Mouse (Mus musculus): Measurements from ENCODE around the gene Pld2.
"Not testable (repeated sequence)": the region's sequence is repeated elsewhere in the genome, so short reads cannot be mapped to it uniquely, and the experiment has no call there.

Pld2 gene

DNA sequence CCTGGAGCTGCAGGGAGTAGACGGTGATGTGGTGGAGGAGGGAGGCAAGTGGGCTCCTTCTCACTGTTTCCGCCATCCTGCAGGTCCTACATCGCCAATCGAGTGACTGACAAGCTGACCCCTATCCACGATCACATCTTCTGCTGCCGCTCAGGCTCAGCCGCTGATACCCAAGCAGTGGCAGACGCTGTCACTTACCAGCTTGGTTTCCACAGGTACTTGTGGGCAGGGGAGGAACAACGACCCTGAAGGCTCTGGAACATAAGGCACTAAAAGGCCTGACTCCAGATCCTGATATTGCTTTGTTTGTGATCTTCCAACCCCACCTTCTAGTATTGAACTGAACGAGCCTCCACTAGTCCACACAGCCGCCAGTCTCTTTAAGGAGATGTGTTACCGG is 13.7 kb upstream of the Pld2 start:
- no peak for DNase-seq

DNA sequence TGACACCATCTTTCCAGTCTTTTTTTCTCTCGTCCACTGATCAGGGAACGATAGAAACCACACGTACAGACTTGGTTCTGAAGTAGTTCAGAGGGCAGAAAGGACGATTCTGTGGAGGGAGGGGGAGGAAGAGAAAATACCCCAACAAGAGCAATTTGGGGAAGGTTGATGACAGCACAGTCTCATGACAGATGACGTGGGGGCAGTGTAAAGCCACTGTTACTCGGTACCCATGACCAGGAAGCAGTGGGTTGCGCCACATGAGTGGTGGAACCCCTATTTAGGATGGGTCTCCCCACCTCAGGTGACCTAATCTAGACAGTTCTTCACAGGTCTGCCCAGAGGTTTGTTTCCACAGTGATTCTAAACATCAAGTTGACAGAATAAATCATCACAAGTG is 11.3 kb upstream of the Pld2 start:
- DNase-seq: no peak

DNA sequence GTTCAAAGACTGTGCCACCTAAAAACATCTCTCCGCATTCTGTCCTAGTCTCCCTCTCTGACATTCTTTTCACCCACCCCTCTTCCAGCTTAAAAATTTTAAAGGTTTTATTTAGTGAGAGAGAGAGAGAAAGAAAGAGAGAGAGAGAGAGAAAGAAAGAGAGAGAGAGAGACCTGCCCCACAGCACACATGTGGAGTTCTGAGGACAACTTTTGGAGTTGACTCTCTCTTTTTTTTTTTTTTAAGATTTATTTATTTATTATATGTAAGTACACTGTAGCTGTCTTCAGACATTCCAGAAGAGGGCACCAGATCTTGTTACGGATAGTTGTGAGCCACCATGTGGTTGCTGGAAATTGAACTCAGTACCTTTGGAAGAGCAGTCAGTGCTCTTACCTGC is 8.8 kb upstream of the Pld2 start:
- DNase-seq: not testable (repeated sequence)

DNA sequence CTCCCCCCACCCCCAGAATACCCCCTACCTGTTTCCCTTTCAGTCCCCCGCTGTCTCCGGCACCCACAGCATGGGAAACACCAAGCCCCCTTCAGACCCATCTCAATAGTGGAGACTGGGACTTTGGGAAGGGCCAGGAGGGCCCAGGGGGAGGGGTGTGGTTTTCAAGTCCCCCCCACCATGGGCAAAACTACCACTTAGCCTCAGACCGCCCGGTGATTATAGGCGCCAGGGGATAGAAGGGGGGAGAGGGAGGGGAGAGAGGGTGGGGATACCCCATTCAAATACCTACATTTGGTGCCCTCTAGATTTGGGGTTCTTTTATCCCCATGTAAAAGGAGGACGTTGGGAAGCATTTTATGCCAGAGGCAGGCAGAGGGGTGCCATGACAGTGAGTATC is 7.0 kb upstream of the Pld2 start, which contains the start of gene Gm40193:
Gene Gm40193, minus strand, starts transcription at position 101 of the 400 bp plus-strand sequence.
- no peak for DNase-seq

DNA sequence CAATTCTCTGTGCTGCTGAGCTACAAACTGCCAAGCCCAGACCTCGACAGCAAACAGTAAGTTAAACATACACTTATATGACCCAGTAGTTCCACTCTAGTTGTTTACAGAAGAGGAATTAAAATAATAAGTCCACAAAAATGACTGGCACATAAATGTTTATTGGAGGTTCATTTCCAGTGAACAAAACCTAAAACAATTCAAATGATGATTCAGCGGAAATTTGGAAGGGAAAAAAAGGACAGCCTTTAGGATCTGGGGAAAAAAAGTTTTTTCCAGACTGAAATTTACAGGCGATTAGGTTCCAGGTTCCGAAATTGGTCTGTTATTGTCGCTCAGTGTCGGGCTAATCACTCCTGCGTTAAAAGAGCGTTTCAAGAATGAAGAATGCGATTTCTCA is 441 bp upstream of the Pld2 start:
- DNase-seq: no peak

DNA sequence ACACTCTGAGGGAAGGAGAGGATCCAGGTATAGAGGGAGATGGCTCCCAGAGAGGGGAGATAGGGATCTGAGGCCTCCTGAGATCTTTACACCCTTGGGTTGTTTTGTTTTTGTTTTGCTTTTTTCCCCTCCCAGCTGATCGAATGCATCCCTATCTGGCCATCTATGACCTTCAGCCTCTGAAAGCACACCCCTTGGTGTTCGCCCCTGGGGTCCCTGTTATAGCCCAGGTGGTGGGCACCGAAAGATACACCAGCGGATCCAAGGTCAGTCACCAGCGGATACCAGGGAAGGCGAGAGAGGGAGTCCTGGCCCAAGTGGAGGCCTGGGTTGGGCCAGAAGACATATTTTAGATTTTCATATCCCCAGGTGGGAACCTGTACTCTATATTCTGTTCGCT is 1.1 kb downstream of the Pld2 start:
- no peak for DNase-seq

DNA sequence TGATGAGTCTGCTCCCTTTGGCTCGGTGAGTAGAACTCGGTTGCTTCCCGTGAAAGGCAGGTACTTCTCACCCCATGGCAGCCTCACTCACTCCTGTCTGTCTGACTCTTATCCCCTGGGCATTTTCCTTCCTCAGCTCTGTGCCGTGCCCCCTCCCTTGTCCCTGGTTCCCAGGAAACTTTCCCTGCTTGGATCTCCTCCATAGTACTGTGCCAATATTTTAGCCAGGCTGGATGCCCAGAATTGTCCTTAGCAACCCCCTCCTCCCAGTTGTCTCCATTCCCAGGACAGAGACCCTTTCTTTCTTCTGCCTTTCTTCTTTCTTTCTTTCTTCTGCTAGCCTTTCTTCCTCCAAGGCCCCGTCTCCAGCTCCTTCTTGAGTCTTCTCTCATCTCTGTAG is 1.6 kb downstream of the Pld2 start:
- DNase-seq: no peak

DNA sequence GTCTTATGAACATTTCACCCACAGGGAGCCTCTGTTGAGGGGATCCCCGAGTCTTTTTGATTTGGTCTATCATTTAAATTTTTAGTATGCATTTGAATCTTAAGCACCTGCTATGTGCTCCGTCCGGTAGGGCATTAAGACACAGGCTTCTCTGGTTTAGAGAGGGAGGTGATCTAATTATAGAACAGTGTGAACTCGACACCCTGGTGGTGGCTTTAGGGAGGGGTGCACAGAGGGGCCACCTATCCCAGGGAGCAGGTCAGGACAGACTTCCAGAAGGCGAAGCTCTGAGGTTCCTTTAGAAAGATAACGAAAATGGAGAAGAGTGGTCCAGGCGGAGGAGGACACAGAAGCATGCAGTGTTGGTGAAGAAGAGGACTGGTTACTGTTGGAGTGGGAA is 4.6 kb downstream of the Pld2 start:
- DNase-seq: no peak

DNA sequence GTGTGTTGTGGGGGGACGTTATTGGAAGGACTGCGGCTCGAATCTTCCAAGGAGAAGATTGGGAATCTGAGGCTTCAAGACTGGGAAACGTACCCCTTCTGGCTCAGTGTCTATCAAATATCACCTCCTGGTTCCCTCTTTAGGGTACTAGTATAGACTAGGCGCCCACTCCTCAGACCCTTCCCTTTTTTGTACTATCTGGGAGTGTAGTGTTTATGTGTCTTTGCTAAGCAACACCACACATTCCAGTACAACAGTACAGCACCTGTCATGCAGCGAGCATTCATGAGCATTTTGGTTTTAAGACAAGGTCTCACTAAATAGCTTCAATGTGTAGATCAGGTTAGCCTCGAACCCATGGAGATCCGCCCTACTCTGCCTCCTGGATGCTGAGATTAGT is 11.7 kb downstream of the Pld2 start:
- DNase-seq: no peak

DNA sequence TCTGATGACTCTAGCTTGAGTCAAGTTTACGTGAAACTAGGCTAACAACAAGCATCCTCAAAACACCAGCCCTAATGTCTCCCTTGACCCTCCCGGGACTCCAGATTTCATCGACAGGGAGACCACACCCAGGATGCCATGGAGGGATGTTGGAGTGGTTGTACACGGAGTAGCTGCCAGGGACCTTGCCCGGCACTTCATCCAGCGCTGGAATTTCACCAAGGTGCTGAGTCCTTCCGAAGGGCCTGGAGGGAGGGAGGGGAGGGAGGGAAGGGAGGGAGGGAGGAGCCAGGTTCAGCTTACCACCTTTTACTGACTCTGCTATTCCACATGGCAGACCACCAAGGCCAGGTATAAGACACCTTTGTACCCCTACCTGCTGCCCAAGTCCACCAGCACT is 14.1 kb downstream of the Pld2 start:
- no peak for DNase-seq

DNA sequence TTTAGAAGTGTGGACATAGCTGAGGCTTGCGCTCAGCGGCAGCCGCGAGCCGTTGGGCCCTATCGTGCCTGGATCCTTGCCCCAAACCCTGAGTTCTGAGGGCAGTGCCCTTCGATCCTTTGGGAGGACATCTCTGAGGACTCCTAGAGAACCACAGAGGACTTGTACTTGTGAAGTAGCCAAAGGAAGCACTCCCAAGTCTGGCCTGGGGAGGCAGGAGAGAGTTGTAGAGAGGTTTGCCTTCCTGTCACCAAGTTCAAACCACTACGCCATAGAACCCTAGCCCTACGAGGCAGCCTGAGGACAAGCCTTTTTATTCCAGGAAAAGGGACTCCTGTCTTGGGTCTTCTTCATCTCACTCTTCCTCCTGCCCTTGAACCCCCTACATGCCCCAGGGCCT is 17.7 kb downstream of the Pld2 start:
- DNase-seq: no peak

DNA sequence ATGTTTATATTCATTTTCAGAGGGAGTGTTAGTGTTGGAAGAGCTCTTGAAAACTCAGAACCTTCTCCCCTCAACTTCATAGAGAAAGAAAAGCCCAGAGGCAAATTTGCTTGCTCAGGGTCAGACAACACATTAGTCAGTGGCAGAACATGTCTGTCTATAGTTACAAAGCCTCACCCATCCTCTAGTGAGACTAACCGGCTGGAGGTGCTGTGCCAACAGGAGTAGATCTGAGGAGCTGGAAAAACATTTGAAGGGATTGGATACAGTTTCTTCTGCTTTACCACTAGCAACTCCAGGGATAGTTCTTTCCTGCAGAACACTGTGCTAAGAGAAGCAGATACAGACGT is 22.0 kb downstream of the Pld2 start:
- no peak for DNase-seq

DNA sequence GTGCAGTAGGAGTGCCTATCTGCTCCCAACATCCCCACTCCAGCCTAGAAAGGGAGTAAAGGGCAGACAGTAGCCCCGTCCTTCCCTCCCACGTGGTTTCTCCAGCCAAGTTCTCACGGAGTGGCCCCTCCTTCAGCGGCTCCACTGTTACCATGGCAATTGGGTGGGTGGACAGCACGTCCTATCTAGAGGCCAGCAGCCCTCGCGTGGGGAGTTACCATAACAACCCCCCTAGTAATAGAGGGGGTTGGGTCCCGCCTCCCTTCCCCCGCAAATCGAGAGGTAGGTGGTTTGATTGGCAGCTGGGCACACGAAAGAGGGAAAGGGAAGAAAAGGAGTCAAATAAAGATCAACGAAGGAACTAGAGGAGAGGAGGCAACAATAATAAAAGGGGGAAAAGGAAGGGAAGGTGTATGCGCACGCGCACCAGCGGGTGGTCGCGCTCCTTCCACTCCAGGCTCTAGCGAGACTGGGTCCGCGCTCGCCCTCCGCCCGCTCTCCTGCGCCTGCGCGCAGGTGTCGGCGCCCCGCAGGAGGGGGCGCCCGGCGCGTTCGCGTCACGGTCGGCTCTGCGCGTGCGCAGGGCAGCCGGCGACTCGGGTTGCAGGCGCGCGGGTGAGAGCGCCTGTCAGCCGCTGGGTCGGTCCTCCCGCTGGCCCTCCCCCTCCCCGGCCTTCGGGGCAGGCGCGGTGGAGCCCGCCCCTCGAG is 22.6 kb downstream of the Pld2 start, which contains the start of gene Mink1:
Gene Mink1, plus strand, starts transcription at position 595 of the 708 bp plus-strand sequence.
- peak; percentile 92 for DNase-seq

DNA sequence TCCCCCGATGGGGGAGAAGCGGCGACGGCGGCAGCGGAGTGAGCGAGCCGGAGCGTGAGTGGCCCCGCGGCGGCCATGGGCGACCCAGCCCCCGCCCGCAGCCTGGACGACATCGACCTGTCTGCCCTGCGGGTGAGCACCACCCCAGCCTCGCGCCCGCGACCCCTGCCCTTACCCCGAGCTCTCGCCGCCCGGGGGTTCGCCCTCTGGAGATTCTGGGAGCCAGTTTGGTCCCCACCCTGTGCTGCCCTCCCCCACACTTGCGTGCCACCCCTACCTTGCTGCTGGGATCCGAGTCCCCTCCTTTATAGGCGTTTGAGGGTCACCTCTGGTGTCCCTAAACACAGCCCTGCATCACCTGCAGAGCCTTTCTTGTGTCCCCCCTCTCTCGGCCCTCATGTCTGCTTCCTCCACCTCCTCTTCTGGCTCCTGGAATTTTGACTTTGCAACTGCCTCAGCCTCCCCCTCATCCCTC is 23.2 kb downstream of the Pld2 start:
- DNase-seq: no peak

DNA sequence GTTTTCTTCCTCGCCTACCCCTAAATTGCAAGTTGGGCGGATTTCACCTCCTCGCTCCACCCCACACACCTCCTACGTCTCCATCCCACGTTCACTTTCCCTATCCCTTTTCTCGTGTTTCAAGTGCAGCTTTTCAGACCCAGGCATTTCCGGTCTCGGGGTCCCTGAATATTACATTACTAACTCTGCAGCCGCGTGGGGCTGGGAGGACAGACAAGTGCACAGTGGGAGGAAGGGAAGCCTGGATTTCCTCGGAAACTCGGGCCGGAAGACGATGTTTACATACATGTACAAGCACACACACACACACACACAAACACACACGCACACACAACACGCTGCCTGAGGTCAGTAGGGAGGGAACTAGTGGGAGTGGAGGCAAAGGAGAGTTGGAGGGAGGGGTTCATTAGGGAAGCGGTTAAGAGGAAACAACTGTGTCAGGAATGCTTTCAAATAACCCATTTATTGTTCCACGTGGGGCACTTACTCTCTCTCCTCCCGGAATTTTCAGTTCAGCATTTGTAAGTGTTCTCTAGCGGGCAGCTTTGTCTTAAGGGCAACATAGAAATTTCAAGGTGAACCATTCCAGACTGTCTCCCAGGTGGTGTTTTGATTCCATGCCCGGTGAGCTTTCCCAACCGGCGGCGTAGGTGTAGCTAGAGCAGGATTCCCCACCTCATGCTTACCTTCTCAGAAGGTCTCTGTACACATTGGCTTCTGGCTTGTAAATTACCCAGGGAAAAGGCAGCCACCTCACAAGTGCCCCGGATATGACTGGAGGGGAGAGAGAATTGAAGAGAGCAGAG is 23.8 kb downstream of the Pld2 start:
- DNase-seq: peak; percentile 54

DNA sequence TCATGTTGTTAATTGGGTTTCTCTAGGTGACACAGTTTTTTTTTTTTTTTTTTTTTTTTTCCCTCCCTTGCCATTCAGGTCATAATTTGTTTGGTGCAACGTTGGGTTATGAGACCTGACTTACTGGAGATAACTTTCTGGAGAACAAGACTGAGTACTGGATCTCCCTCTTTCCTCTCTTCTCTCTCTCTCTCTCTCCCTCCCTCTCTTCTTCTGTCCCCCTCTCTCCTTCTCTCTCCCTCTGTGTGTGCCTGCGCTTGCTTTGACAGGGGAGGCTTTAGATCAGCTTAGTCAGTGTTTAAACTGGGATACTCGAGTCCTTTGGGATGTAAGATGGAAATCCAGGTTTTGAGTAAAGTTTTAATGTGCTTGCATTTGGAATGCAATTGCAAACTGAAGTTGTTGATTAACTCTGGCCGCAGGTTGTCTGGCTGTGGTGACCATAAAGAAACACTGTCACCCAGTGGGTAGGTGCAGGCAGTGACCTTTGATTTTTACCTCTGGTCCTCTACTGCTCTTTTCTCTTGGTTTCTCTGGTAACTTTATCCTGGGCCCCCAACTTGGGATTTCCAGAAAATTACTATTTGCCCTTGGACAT is 24.5 kb downstream of the Pld2 start:
- no peak for DNase-seq

DNA sequence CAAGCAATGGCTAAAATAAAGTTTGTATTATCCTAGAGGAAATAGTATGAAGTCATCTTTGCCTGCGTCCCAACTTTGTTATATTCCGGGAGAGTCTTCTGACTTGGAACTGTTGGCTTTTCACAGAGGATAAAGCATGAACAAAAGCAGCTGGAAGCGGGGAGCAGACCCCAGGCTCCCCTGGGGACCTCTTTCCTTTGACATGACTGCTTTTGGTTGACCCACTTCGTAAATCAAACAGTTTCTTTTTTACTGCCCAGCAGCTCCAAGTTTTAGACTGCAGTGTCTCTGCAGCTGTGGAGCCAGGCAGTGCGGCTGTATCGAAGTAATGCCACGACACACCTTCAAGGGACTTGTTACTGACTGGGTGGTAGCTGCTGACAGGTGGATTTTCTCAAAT is 26.7 kb downstream of the Pld2 start:
- DNase-seq: no peak

DNA sequence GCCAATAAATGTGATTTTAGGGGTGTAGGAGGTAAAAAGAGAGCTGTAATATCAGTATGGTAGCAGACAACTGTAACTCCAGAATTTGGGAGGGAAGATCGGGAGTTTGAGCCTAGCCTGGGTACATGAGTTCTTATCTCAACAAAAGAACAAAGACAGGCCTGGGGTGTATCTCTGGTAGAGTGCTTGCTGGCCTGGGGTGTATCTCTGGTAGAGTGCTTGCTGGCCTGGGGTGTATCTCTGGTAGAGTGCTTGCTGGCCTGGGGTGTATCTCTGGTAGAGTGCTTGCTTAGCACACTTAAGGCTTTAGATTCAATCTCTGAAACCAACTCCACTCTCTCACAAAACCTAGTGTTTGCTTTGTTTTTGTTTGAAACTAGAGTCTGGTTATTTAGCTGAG is 30.8 kb downstream of the Pld2 start:
- not testable (repeated sequence) for DNase-seq

DNA sequence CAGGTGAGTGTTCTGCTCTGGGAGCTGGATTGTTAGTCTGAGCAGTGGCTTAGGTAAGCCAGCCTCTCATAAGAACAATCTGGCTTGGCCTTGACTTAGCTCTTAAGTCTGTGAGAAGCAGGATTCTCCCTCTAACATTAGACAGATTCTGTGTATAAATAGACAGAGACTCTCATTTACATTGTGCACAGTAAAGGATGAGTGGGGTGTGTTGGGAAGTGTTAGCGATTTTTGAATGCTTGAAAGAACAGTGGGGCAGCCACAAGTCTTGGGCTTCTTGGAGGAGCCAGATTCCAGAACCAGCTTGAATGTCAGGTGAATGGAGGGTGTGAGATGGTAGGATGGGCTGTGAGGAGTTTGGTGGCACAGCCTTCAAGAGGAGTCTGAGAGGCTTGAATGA is 31.8 kb downstream of the Pld2 start:
- DNase-seq: no peak

DNA sequence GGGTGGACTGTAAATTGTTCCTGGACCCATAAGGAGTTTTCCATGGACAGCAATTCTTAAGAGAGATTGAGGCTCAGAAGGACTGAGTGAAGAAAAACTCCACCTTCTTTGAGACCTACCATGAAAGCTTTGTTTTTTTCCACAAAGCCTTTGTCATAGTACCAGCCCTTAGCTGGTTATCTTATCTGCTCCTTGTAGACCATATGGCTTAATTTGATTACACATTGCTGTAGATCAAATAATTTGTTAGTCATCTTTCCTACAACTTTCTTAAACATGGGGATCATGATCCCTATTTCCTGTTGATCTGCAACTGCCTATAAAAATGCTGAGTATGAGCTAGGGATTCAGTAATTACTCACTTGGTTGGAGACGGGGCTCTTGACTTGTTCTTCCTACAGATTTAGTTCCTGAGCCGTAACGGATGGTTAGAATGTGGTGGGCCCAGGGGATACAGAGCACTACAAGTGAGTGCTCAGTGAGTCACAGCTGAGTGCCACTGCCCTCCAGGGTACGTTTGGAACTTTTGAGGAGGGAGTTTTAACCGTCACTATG is 32.6 kb downstream of the Pld2 start:
- DNase-seq: no peak

DNA sequence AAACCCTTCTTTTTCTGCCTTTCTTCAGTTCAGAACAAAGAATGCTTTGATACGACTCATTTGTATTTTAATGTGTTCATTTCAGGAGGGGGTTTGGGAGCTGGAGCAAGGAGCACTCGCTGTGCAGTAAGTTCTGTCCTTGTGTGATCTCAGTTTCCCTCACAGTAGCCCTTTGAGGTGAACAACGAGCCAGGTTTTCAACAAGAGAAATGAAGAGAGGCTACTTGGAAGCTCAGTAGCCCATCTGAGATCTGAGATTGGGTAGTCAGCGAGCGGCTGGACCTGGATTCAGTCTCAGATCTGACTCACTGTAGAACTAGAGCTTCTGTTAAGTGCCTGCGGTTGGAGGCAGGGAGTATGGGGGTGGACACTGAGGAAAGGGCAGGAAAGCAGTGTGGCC is 34.0 kb downstream of the Pld2 start:
- DNase-seq: no peak

DNA sequence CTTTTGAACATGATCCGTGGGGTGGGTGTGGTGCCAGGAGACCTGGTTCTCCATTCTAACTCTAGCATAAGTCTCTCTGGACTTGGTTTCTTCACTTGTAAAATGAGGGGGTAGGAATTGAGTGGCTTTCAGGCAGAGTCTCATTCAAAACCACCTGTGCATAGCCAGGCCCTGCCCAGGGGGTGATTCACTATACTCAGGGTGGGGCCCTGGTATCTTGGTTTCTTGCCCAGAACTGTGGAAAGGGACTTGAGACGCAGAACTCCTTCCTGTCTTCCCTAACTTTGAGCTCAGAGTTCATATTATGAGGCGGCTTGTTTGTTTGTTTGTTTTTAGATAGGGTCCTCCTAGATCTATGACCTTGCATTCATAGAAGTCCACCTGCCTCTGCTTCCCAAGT is 37.3 kb downstream of the Pld2 start:
- DNase-seq: no peak

DNA sequence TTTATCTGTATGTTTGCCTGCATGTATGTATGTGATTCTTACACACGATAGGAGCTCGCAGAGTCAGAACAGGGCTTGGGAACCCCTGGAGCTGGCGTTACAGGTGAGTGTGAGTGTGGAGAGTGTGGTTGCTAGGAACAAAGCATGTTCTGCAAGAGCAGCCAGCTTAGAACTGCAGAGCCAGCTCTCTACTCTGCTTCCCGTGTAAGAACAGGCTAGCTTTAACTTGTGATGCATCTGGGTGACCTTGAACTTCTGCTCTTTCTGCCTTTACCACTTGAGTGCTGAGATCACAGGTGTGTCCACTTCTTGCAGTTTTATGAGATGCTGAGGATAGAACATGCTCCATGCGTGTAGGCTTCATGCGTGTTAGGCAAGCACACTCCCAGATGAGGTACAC is 39.1 kb downstream of the Pld2 start:
- DNase-seq: no peak

Measured in thymus, postnatal 25 days (tissue).